Mouse (Mus musculus) NIH3T3 (cell line): ENCODE data around the gene Zbtb17.

Source experiments
- DNase-seq: peaks from one replicate; pipeline ENCODE4 v3.0.0-alpha.2; 2012; ENCODE audit warnings: low read depth

Gene Zbtb17

GRCm38 (mm10) chr4:141458236-141458635 lies 13.8 kb downstream of the Zbtb17 start:
- DNase-seq, result peak; percentile 52

GRCm38 (mm10) chr4:141458888-141459287 lies 14.4 kb downstream of the Zbtb17 start:
- DNase-seq, result no peak

GRCm38 (mm10) chr4:141459766-141460165 lies 15.3 kb downstream of the Zbtb17 start:
- no peak for DNase-seq

- DNase-seq, result no peak
These were observed 16.0 kb downstream of the Zbtb17 start for GRCm38 (mm10) chr4:141460481-141460880.

- no peak for DNase-seq
These were observed 16.6 kb downstream of the Zbtb17 start for GRCm38 (mm10) chr4:141461088-141461487.

- no peak for DNase-seq
These were observed 17.1 kb downstream of the Zbtb17 start for GRCm38 (mm10) chr4:141461576-141461975.

GRCm38 (mm10) chr4:141463472-141463871 lies 19.0 kb downstream of the Zbtb17 start:
- DNase-seq, result no peak

- no peak for DNase-seq
These were observed 20.3 kb downstream of the Zbtb17 start for GRCm38 (mm10) chr4:141464722-141465121.

- no peak for DNase-seq
These were observed 21.2 kb downstream of the Zbtb17 start for GRCm38 (mm10) chr4:141465512-141466288.

- DNase-seq, result no peak
These were observed 21.9 kb downstream of the Zbtb17 start for GRCm38 (mm10) chr4:141466289-141466795.

GRCm38 (mm10) chr4:141466844-141467580 lies 22.6 kb downstream of the Zbtb17 start:
- no peak for DNase-seq

GRCm38 (mm10) chr4:141467581-141467927 lies 23.1 kb downstream of the Zbtb17 start:
- DNase-seq, result no peak

GRCm38 (mm10) chr4:141468576-141468975 lies 24.1 kb downstream of the Zbtb17 start:
- DNase-seq, result peak; percentile 9

- DNase-seq, result no peak
These were observed 24.9 kb downstream of the Zbtb17 start for GRCm38 (mm10) chr4:141469343-141469742.

- DNase-seq, result no peak
These were observed 27.0 kb downstream of the Zbtb17 start for GRCm38 (mm10) chr4:141471491-141471890.

GRCm38 (mm10) chr4:141472641-141473321 lies 28.3 kb downstream of the Zbtb17 start:
- DNase-seq, result no peak

- DNase-seq, result no peak
These were observed 30.0 kb downstream of the Zbtb17 start for GRCm38 (mm10) chr4:141474431-141474830.

GRCm38 (mm10) chr4:141477681-141478102 lies 33.2 kb downstream of the Zbtb17 start:
- DNase-seq, result no peak

GRCm38 (mm10) chr4:141478225-141478624 lies 33.8 kb downstream of the Zbtb17 start:
- no peak for DNase-seq

GRCm38 (mm10) chr4:141478794-141479193 lies 34.3 kb downstream of the Zbtb17 start:
- no peak for DNase-seq

GRCm38 (mm10) chr4:141479411-141479810 lies 35.0 kb downstream of the Zbtb17 start:
- no peak for DNase-seq

- no peak for DNase-seq
These were observed 39.6 kb downstream of the Zbtb17 start for GRCm38 (mm10) chr4:141484071-141484470.

- no peak for DNase-seq
These were observed 43.1 kb downstream of the Zbtb17 start for GRCm38 (mm10) chr4:141487581-141487980.
